Mouse (Mus musculus) MEL (cell line): ENCODE data around the gene Gm10840.

Source experiments
- CTCF ChIP-seq, 3 experiments: IDR thresholded peaks in 2 of 3; conservative IDR thresholded peaks in 1 of 3; 2 replicates each; pipeline ENCODE4 v1.5.1; 2011 to 2012; ENCODE audit warnings: low read length in 3 of 3, low read depth in 2 of 3, mild to moderate bottlenecking in 2 of 3, improper control_type of control experiment in 1 of 3, inconsistent platforms in 1 of 3, mixed read lengths in 1 of 3, moderate library complexity in 1 of 3; ENCODE audit not compliant: control insufficient read depth in 1 of 3, insufficient read depth in 1 of 3, poor library complexity in 1 of 3, severe bottlenecking in 1 of 3
- KAT2A ChIP-seq: conservative IDR thresholded peaks from 2 replicates; pipeline ENCODE4 v1.6.1; 2012; ENCODE audit warnings: low read depth, low read length, improper control_type of control experiment, inconsistent platforms
- MAX ChIP-seq: IDR thresholded peaks from 2 replicates; pipeline ENCODE4 v1.6.1; 2011; ENCODE audit warnings: low read length, improper control_type of control experiment
- SMC3 ChIP-seq: IDR thresholded peaks from 2 replicates; pipeline ENCODE4 v1.6.1; 2011; ENCODE audit warnings: low read depth, low read length, improper control_type of control experiment

DNA sequence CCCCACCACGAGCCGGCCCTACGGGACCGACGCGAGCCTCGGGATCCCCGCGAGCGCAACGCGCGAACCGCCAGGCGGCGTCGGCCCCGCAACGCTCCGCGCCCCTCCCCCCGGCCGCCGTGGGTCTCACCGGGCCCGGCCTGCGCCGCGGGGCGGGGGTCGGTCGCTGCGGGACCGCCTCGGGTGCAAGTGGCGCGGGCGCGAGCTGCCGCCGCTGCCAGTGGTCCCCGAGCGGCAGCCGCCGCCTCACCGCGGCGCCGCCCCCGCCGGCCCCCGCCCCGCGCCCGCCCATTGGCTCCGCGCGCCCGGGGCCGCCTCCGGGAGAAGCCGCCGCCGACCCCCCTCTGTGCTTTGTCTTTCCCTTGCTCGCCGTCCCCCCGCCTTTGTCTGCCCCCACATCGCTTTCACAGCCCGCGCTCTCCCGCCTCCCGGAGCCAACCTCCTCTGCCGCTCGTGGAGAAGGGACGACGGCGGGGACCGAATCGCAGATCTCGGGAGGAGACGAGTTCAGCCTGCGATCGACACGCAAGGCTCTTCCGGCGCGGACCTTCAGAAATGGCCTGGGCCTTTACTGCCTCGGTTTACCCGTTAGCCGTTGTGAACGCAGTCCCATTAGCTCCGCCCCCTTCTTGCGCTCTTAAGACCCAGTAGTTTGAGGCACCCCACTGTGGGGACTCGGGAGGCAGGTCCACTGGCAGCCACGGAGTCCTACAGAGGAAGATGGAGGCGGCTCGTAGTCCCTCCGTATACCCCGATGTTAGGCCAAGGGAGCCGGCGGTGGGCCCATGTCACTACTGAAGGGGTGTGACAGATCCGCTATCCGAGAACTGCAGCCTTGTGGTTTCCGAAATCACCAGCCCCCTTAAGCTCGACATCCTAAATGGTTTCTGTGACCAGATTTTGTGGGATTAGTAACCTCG, 469 bp upstream of the Gm10840 start:
- TF ChIP-seq CTCF (IDR thresholded peaks at IDR 0.05 in 2 of 3, conservative IDR thresholded peaks at IDR 0.05 in 1 of 3; ENCODE audit: control insufficient read depth in 1 of 3, insufficient read depth in 1 of 3, low read depth in 2 of 3, low read length in 3 of 3, poor library complexity in 1 of 3, severe bottlenecking in 1 of 3): peak in 1 of 3 experiments; percentile 35; a peak in 1 of 6 replicates
- TF ChIP-seq MAX: peak; percentile 39; the same call in 1 of the 2 replicates
- no peak; the same call in 1 of the 2 replicates for TF ChIP-seq KAT2A
- no peak for TF ChIP-seq SMC3
